9 mouse cellular contexts compared by ENCODE assay signal in genomic region chr2:14048381-14048780, GRCm38 (mm10). TPM values are rescaled to one million over a fixed set of nuclear protein-coding genes. Genes with fewer than 3 reads are reported as not detected.
A peak's percentile ranks its signal among the peaks of the same experiment; 100 is the strongest.
DNase-seq lines count a peak whose midpoint lies in the region; ATAC-seq lines count a peak whose summit lies in the region.
"Had no signal": no experiment of that assay in that cellular context is flagged by ENCODE, and none has a peak within 500 bp of the region (broad histone marks: within the 10 kb centered on the region; RNA-seq: fewer than 3 reads in every experiment).

No protein-coding gene starts in this region.

- H3K4me1 ChIP-seq in midbrain, embryonic 12.5 days, result peaks cover under 1% of the 10 kb centered on the region; the same call in 1 of the 2 replicates
- H3K4me1 ChIP-seq: embryonic facial prominence, embryonic 15.5 days had no signal

- no peak overlapping the region for H3K4me2 ChIP-seq in midbrain, embryonic 12.5 days (replicated peaks)
- H3K4me2 ChIP-seq: embryonic facial prominence, embryonic 15.5 days had no signal

- H3K9ac ChIP-seq in midbrain, embryonic 12.5 days (replicated peaks), result no peak overlapping the region
- H3K9ac ChIP-seq: embryonic facial prominence, embryonic 15.5 days had no signal

- no peaks in the 10 kb centered on the region for H3K27me3 ChIP-seq in midbrain, embryonic 12.5 days
- H3K27me3 ChIP-seq: embryonic facial prominence, embryonic 15.5 days had no signal

- H3K27ac ChIP-seq in midbrain, embryonic 12.5 days (replicated peaks), result no peak overlapping the region
- H3K27ac ChIP-seq: embryonic facial prominence, embryonic 15.5 days had no signal

- peak; percentile 73 for ATAC-seq in midbrain, embryonic 12.5 days (ENCODE audit: low FRiP score, low read depth)

- no peak overlapping the region for H3K4me3 ChIP-seq in midbrain, embryonic 12.5 days
- H3K4me3 ChIP-seq: embryonic facial prominence, embryonic 15.5 days had no signal

- no peaks in the 10 kb centered on the region for H3K9me3 ChIP-seq in midbrain, embryonic 12.5 days
- H3K9me3 ChIP-seq: embryonic facial prominence, embryonic 15.5 days had no signal

- intact Hi-C loops in gastrocnemius, postnatal 14 days (cut with DNase I; ENCODE audit: low total_unique reads), result loop anchor here (5.0 to 10.0 kb wide), 2 partner anchors 96 to 259 kb away; no protein-coding TSS in a partner anchor
- intact Hi-C loops in left cerebral cortex, postnatal 25 days (cut with DNase I), result loop anchor here (5.0 kb wide), 3 partner anchors 104 to 654 kb away; no protein-coding TSS in a partner anchor

- no peaks in the 10 kb centered on the region for H3K36me3 ChIP-seq in midbrain, embryonic 12.5 days
- H3K36me3 ChIP-seq: embryonic facial prominence, embryonic 15.5 days had no signal

- peak; percentile 72 to 75 for DNase-seq in B cell, adult 2 months
- DNase-seq in adrenal gland, adult (ENCODE audit: inconsistent age in 2 of 2, low spot score in 1 of 2), result peak; percentile 68 to 88
- peak; percentile 85 for DNase-seq in embryo, embryonic 10 days (ENCODE audit: low spot score)
- DNase-seq in gastrocnemius, postnatal 14 days, result peak; percentile 43
- DNase-seq in kidney, adult 11 months, result peak; percentile 58
- DNase-seq in left cerebral cortex, postnatal 25 days (ENCODE audit: low spot score in 2 of 2), result peak; percentile 77 to 83
- peak; percentile 40 for DNase-seq in spleen, adult 12 weeks (ENCODE audit: low spot score)

RNA-seq across cellular contexts. Expression of gene Hacd1, which starts 7.6 kb away (rescaled TPM):
- total RNA-seq in gastrocnemius, postnatal 14 days (2021), result 100 to 1,000 TPM; 321 to 334 TPM
- 10 to 100 TPM; 18.6 to 23.3 TPM for total RNA-seq in left cerebral cortex, postnatal 25 days (2021)
- 37.6 and 40.5 TPM in 2 replicates for polyA plus RNA-seq in midbrain, embryonic 12.5 days (2016; fragmentation: Nextera tagmentation; extraction: Ambion mirVana)

RNA-seq across cellular contexts. Expression of gene Stam, which starts 25.5 kb away (rescaled TPM):
- total RNA-seq in gastrocnemius, postnatal 14 days (2021), result 10 to 100 TPM; 23.2 to 25.3 TPM
- 10 to 100 TPM; 99.1 to 99.4 TPM for total RNA-seq in left cerebral cortex, postnatal 25 days (2021)
- 100 and 101 TPM in 2 replicates for polyA plus RNA-seq in midbrain, embryonic 12.5 days (2016; fragmentation: Nextera tagmentation; extraction: Ambion mirVana)

Comparison
In these comparisons a context has a peak if more than half of its experiments do, and no peak if none do; other contexts are left out.
1. RNA of gene Hacd1, which starts 7.6 kb away (total RNA-seq): 321 to 334 TPM in gastrocnemius, postnatal 14 days; 18.6 to 23.3 TPM in left cerebral cortex, postnatal 25 days; every median in the first group is over 10 times any median in the second.
2. Peak in every context shown above with its lines, with median percentiles within 50 percentile points of each other: DNase-seq.